Mouse (Mus musculus): ENCODE measurements around the gene Tshz2.
"Not testable (repeated sequence)": the region's sequence is repeated elsewhere in the genome, so short reads cannot be mapped to it uniquely, and the experiment has no call there.

Gene Tshz2

DNA sequence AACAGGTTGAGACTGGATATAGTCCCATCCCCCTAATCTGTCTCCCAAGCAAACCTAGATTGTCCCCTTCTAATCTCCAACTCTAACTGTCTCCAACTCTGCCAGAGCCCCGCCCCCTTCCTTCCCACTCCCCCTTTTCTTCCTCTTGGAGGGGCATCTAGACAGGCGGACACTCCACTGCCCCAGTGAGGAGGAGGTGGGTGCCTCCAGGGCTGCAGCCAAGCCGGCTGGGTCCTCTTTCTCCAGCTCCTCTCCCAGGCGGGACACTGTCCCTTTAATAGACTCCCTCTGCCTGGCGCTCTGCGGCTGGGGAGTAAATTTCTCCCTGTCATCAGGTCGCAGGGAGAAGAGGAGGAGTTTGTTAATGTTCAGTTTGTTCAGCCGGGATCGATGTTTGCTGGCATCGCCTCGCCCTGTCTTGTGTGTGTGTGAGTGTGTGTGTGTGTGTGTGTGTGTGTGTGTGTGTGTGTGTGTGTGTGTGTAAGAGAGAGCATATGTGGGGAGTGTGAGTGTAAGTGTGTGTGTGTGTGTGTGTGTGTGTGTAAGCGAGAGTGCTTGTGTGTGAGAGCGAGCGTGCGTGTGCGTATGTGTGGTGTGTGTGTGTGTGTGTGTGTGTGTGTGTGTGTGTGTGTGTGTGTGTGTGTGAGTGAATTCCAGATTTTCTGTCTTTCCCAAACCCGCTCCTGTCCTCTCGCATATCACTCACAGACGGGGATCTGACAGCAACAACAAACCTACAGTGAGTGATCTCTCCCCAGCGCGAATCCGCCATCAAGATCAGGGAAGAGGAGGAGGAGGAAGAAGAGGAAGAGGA is at the start of gene Tshz2:
Tshz2 (plus strand) TSS at position 676 of the 814 bp plus-strand sequence.
- peak; percentile 85 for DNase-seq (ENCODE audit: low spot score)

DNA sequence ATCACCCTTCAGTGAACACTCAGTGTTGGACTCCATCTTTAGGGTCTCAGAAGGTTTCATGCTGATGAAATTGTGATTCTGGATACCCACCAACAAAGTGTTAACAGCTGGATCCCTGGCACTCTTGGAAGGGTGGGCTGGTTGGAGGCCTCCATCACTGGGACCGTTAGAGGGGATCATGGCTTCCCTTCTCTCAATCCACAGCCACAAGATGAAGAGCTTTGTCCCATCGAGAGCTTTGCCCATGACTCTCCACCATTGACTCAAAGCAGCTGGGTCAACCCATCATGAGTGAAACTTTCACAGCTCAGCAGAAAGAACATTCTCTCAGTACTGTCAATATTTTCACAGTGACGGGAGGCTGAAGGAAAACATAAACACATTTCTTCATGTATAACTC is 49.3 kb upstream of the Tshz2 start:
- no peak for DNase-seq (ENCODE audit: low spot score)

DNA sequence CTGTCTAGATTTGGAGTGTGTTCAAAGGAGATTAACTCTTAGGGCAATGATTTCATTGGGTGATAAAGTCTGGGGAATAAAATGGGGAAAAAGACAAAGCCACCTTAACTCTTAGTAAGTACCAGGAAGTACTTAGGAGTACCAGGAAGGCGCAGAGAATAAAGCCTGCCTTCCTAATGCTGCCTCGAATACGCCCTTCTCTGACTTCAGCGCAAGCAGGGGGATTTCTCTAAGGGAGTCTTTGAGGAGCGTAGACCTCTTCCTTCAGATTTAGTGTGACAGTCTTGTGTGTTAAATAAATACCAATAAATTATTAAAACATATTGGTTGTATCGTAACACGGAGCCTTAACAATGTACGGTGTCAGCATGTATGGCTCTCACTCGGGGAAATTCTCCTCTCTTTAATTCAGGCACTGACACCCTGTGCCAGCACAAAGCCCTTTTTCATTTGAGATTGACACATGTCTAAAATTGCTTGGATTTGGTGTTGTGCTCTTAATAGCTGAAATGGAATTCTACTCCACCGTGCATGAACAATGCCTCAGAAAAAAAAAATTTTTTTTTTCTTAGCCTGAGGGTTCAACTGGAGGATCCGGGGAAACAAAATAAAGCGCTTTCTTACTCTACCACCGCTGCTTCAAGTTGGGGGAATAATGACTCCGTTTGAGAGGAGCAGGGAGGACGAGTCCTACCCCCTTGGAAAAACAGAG is 47.9 kb upstream of the Tshz2 start:
- no peak for DNase-seq (ENCODE audit: low spot score)

DNA sequence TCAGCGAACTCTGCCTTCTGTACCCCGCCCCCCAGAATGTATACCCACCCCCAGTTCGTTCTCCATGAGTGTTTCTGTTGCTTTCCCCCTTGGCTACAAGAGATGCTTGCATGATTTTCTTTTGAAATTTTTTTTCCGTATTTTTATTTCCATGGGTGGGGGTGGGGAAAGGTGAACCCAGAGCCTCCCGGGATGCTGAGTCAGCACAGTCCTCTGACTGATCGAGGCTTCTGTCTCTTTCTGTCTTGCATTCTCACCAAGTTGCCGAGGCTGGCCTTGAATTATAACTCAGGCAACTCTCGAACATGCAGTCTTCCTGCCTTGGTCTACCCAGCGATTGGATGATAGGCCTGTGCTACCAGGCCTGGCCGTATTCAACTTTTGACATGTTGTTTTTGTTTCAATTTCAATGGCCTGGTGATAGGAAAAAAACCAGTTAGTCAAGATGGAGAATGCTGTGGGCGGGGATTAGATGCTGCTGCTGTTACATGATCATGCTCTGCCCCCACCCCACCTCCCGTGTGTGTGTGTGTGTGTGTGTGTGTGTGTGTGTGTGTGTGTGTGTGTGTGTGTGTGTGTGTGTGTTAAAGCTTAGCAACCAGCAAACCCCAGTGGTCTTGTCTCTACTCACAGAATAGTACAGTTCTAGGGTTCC is 47.1 kb upstream of the Tshz2 start:
- no peak for DNase-seq (ENCODE audit: low spot score)

DNA sequence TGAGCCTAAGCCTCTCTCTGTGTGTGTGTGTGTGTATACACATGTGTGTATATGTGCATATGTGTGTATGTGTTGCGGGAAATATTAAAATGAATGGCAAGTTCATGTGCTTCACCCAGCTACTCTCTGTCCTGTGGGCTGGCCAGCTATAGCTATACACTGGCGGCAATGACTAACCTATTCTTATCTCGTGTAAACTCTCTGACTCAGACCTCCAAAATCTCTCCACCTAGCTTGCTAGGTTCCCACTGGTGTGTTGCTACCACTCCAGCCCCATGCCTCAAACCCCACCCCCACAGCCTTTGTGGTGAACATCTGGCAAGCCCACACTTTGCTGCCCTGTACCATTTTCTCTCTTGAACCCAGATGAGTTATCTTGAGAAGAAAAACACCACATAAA is 46.1 kb upstream of the Tshz2 start:
- DNase-seq (ENCODE audit: low spot score): no peak

DNA sequence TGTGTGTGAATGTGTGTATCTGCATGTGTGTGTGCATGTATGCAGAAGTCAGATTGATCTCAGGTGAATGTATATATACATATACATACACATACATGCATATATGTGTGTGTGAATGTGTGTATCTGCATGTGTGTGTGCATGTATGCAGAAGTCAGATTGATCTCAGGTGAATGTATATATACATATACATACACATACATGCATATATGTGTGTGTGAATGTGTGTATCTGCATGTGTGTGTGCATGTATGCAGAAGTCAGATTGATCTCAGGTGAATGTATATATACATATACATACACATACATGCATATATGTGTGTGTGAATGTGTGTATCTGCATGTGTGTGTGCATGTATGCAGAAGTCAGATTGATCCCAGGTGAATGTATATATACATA is 45.2 kb upstream of the Tshz2 start, which contains the start of gene Gm11011:
Gm11011 (minus strand) TSS at position 101 of the 400 bp plus-strand sequence.
- DNase-seq (ENCODE audit: low spot score): not testable (repeated sequence)

DNA sequence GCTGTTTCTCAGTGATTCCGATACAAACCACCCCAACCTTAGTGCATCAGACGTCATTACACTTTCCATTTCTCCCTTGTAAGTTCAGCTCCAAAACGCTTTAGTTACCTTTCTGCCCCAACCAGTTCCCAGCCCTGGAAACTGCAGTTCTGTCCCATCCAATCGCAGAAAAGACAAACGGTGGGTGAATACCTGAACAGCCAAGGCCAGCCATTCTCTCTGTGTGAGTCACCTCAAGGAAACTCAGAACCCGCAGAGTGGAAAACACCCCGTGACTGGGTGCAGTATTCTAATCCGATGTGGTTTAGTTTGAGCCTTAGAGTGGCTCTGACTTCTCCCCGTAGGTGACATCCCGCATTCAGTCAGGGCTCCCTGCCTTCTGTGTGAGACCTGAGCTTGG is 43.1 kb upstream of the Tshz2 start:
- DNase-seq (ENCODE audit: low spot score): no peak

DNA sequence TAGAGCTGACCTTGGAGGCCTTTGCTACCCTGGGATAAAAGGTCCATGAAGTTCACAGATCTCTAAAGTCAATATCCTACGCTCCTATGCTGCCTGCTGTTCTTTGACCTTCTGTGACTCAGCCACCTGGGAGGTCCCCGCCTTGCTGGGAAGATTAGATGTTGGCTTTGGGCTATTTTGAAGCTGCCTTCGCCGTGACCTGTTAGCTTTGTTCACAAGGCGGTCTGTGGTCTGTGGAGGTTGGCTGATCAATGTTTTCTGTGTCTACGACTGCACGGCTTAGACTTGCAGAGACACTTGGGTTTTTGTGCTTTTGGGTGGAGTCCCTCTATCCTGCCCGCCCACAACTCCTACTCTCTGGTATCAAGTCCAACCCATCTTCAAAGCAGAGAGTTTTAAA is 42.4 kb upstream of the Tshz2 start:
- peak; percentile 38 for DNase-seq (ENCODE audit: low spot score)

DNA sequence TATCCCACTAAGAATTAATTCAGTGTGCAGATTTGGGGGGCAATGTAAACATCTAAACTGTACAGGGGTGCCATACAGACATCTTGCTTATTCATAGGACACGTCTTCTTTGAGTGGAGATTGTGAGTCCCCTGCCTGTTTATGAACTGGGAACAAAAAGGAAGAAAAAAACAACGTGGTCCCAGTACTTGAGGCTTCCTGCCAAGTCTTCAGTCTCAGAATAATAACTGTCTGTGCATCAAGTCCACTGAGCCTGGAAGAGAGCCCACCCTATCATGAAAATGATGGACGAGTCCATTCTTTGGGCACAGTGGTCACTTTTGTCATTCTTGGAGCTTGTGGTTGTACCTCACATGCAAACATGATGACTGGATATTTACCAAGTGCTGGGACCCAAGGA is 39.1 kb upstream of the Tshz2 start:
- no peak for DNase-seq (ENCODE audit: low spot score)

DNA sequence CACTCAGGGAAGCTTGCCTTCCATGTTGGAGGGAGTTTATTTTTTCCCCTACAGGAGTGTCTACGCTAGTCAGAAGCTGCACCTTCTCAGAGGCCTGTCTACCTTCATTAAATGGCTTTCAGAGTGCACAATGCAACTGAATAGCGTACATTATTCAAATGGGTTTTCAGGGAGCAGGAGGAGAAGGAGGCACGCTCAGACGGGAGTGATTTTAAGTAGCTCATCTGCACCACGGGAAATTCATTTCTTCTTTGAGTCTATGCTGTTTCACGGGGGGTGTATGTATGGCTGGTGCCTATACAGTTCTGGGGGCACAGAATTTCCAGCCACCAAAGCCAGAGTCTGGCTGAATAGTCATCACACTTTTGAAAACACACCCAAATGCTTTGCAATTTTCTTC is 35.5 kb upstream of the Tshz2 start:
- no peak for DNase-seq (ENCODE audit: low spot score)

DNA sequence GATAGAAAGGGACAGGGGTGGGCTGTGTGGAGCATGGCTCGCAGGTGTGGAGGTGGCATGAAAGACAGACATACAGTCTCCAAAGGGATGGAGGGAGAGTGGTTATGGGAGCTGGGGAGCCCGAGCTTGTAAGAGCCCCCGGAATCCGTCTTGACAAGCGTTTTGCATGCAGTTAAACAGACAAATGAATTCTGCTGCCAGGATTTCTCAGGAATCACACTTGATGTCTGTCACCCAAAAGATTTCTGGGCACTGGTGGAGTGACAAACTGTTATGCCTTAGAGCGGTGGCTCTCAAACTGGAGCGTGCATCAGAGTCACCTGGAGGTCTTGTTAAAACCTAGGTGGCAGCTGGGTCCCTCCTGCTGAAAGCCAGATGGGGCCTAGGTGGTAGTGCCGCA is 34.8 kb upstream of the Tshz2 start:
- DNase-seq (ENCODE audit: low spot score): no peak

DNA sequence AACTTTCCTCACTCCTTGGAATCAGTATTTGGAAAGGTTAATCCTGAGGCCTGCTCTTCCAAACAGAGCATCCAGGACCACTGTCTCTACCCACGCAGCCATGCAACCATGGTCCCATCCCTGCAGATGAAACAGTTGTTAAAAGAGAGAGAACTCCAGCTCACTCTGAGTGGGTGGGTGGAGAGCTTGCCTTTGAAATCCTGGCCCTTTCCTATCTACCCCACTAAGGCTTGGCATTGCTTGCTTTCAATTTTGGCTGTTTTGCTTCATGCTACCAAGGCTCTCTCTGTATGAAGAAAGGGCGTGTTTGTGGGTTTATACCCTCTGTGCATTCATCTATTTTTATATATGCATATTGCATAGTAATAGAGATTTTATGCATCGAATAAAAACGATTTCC is 33.2 kb upstream of the Tshz2 start:
- DNase-seq (ENCODE audit: low spot score): no peak

DNA sequence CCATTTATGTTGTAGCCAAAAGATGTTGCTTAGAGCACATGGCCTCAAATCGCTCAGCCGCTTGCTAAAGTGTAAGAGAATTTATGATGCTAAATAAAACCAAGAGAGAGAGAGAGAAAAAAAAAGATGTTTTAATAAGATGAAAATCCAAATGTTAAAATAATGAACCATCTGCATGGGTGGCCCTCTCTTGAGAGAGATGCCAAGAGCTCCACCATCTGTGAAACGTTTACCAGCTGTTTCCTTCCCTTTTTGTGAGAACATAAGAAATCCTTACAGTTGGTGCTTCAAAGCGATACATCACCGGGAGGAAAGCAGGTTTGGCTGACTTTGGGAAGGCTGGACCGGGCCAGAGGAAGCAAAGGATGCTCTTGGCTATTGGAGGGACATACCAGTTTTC is 32.6 kb upstream of the Tshz2 start:
- no peak for DNase-seq (ENCODE audit: low spot score)

DNA sequence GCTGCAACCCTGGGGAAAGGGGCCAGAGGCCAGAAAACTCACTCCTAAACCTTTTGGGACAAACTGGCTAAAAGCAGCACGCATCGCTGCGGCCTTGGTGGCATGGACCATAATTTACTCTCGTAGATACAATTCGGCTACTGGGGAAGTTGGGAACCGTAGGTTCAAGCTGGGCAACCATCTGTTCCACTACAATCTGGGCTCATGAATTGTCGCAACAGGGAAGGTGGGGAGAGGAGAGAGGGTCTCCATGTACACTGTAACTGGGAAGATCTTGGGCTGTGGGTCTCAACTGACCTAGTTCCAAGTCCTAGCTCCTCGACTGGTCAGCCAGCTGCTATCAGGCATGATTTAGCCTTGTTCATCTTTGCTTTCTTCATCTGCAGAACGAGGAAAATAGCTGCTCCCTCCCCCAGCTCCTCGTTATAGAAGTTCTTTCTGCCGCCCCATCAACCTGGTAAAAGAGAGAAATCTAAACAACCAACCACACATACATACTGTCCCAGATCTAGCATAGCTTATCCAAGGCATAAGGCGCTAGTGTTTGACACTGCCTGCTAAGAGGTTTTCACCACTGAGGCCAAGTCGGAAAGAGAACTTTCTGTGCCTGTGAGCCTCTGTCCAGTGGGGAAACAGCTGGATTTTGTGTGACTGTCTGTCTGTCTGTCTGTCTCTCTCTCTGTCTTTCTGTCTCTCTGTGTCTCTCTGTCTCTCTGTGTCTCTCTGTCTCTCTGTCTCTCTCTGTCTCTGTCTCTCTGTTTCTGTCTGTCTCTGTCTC is 25.7 kb upstream of the Tshz2 start:
- no peak for DNase-seq (ENCODE audit: low spot score)

DNA sequence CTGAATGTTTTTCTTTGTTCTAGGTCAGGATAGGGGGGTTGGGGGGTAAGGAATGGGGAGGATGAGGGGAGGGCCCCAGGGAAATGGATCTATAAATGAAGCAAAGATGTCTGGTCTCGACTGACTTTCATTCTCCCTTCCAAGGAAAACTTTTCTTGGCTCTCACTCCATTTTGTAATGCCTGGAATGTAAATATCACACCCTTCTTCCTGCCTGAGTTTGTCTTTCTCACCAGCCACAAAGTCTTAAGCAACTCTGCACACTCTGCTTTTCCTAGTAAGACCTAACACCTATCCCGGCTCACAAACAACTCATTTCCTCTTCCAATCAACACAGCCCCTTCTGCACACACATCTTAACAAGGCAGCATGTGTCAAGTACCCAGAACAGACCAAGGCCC is 25.0 kb upstream of the Tshz2 start:
- no peak for DNase-seq (ENCODE audit: low spot score)

DNA sequence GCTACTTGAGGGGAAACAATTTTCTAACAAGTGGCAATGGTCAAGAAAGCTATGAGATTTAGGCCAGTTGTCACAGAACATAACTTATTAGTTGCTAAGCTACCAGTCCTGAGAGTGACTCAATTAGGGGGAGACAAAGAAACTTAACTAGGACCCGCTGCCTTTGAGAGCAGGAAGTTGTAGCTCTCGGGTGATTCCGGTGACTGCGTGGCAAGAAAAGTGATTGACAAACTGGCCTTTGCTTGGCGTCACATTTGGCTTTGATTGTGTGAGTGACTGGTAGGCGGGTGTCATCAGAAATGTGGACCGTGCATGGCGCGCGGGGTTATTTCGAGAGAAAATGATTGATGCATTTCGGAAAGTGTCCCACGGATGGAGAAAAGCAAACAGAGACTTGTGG is 22.9 kb upstream of the Tshz2 start:
- peak; percentile 53 for DNase-seq (ENCODE audit: low spot score)

DNA sequence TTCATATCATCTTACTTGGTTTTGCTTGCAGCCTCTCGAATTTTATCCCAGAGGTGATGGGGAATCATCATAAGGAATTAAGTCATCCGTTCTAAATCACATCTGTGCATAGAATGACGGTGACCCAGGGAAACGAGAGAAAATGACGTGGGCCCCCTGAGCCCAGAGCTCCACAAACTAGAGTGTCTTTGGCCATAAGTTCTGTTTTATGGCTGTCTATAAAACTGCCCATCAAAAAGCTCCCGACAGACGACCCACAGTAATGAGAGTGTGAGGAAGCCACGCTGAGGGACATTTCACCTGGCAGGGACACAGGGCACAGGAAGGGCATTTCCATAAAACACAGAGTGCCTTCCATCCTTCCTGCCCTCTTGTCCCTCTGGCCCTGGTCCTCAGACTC is 21.9 kb upstream of the Tshz2 start:
- DNase-seq (ENCODE audit: low spot score): no peak

DNA sequence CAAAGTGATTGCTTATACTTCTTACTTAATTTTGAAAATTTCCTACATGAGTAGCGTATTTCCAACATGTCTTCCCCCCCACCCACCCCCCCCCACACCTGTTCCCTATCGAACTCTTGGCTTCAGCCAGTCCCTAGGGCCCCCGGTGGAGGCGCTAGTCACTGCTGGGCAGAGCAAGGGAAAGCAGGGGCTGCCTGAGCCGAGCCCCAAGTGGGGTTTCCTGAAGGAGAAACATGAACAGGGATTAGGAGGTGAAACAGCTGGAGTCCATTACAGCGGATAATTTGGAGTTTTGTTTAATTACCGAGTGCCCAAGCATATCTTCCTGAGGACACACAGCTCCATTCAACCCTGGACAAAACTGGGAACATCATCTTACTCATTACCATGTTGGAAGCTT is 21.3 kb upstream of the Tshz2 start:
- no peak for DNase-seq (ENCODE audit: low spot score)

DNA sequence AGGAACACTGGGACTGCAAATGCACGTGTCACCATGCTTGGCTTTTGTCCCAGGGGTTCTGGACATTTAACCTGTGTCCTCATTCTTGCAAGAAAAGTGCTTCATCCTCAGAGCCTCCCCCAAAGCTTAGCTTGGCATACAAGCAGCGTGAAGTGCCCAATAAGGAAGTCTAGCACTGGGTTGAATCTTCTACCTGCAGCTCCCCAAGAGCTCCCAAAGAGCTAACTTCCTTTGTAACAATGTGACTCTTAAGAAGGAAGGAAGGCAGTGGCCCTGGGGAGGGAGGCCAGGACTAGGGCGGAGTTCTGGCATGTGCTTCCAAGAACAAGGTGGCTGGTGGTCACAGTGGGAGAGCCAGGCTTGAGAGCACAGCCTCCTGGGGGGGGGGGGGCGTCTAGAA is 18.1 kb upstream of the Tshz2 start:
- DNase-seq (ENCODE audit: low spot score): no peak

DNA sequence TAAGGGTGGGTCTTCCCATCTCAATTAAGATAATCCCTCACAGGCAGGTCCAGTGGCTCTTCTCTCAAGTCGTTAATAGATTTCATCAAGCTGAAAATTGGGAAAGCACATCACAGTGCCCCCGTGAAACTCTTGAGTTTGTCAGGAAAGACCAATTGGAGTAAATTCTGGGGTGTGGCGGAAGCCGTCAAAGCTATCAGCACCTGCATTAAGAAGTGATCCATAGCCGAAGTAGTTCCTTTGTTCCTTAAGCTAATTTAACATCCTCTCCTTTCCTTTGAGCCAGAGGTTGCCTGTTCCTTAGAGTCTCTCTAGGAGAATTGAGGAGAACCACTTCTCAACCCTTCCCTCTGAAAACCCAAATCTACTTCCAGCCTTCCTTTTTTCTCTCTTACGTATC is 16.8 kb upstream of the Tshz2 start:
- DNase-seq (ENCODE audit: low spot score): no peak

DNA sequence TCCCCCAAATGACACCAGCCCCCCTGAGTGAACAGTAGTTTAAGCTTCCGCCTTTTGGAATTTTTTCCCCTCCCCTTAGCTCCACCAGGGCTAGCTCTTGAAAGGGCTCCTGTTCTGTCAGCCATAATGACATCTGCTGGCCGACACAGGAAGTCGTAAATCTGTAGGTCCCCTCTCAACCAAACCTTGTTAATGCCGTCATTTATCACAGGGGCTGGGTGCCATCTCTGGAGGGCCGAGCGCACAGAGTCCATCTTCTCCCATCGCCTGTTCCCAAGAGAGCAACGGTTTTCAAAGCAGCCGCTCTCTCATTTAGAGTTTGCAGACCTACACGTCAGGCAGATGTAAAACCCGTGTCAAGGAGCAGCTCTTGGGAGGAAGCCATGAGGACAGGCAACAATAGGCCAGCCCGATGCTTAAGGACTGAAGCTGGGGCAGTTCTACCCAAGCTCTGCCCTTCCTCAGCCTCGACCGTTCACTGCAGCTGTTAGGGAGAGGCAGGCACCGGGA is 11.6 kb upstream of the Tshz2 start:
- peak; percentile 84 for DNase-seq (ENCODE audit: low spot score)

DNA sequence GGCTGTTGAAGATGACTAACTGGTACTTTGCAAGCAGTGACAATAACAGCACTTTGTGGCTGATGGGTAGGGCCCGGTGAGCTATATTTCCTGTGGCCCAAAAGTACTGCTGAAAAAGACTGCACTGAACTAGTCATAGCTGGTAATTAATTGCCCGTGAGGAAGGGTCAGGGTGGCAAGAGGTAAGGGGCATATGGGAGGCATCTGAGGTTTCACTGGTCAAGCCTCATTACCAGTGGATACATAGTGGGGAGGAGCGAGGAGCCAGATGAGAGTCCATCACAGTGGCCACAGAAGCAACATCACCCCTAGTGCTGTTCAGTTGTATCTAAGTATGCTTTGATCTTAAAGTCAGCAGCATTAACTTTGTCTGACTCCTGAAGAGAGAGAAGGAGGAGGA is 2.7 kb upstream of the Tshz2 start:
- no peak for DNase-seq (ENCODE audit: low spot score)
